Mouse (Mus musculus): ENCODE results near the gene Gm49387. TPM values are rescaled to one million over a fixed set of nuclear protein-coding genes. Genes with fewer than 3 reads are reported as not detected.

Gm49387 gene
- polyA plus RNA-seq, 1 experiment from 2014 or later: not detected

DNA sequence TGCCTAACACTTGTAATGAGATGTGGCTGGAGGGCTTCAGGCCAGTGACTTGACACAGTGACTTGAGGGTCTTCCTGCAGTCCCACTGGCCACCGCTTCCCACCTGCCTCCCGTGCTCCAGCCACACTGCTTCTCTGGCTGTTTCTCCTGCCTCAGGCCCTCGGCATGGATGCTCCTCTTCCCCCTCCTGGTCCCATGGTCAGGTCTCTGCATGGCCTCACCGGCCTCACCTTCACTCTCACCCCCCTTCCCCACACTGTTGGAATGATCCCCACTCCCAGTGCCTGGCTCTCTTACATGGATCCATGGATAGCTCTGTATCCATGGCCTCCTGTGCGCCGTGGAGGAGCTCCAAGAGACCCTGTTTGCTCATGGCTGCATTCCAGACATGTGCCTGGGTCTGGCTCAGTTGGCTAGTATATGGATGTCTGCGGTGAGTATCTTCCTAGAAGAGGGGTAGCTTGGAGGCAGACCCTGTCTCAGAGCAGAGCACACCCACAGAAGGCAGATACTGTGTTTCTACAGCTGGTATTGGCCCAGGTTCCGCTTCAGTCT, 17.5 kb upstream of the Gm49387 start:
- ATAC-seq (replicated peaks; ENCODE audit: low FRiP score, low read depth): no peak
- peaks cover 49% of the 10 kb centered on the region for H3K4me1 ChIP-seq (replicated peaks; ENCODE audit: insufficient read depth, low read length)
- WGBS: 91% methylated on average over 8 of the region's 8 CpGs
- no peak overlapping the region for H3K4me2 ChIP-seq (ENCODE audit: low read length)
- H3K4me3 ChIP-seq (replicated peaks; ENCODE audit: low read depth, low read length): no peak overlapping the region
- no peak overlapping the region; the same call in 1 of the 2 replicates for H3K27ac ChIP-seq
- TF ChIP-seq CTCF (IDR thresholded peaks at IDR 0.05; ENCODE audit: low read depth): no peak
- no peaks in the 10 kb centered on the region for H3K36me3 ChIP-seq (ENCODE audit: insufficient read depth, low read length)
- no peaks in the 10 kb centered on the region for H3K9me3 ChIP-seq (replicated peaks; ENCODE audit: low read length)
- H3K27me3 ChIP-seq (ENCODE audit: insufficient read depth, low read length): no peaks in the 10 kb centered on the region
- H3K9ac ChIP-seq (ENCODE audit: low read depth, low read length): no peak overlapping the region
- DNase-seq (ENCODE audit: low spot score): no peak

GRCm38 (mm10) chr14:31656857-31657645, 16.4 kb upstream of the Gm49387 start:
- H3K4me2 ChIP-seq (ENCODE audit: low read length): no peak overlapping the region
- peak; percentile 93 for TF ChIP-seq CTCF (IDR thresholded peaks at IDR 0.05; ENCODE audit: low read depth)
- 25% methylated on average over 5 of the region's 5 CpGs for WGBS
- no peak overlapping the region for H3K4me3 ChIP-seq (replicated peaks; ENCODE audit: low read depth, low read length)
- H3K27ac ChIP-seq: no peak overlapping the region
- no peaks in the 10 kb centered on the region for H3K27me3 ChIP-seq (ENCODE audit: insufficient read depth, low read length)
- ATAC-seq (replicated peaks; ENCODE audit: low FRiP score, low read depth): no peak
- peaks cover 38% of the 10 kb centered on the region for H3K4me1 ChIP-seq (replicated peaks; ENCODE audit: insufficient read depth, low read length)
- peak; percentile 83 for DNase-seq (ENCODE audit: low spot score)
- no peak overlapping the region for H3K9ac ChIP-seq (ENCODE audit: low read depth, low read length)
- no peaks in the 10 kb centered on the region for H3K36me3 ChIP-seq (ENCODE audit: insufficient read depth, low read length)
- H3K9me3 ChIP-seq (replicated peaks; ENCODE audit: low read length): no peaks in the 10 kb centered on the region

GRCm38 (mm10) chr14:31656386-31656785, 15.7 kb upstream of the Gm49387 start:
- Histone ChIP-seq H3K9me3 (replicated peaks; ENCODE audit: low read length) (no peaks in the 10 kb centered on the region), H3K4me3 (replicated peaks; ENCODE audit: low read depth, low read length) (no peak overlapping the region), H3K36me3 (ENCODE audit: insufficient read depth, low read length) (no peaks in the 10 kb centered on the region), H3K4me2 (ENCODE audit: low read length) (no peak overlapping the region), H3K9ac (ENCODE audit: low read depth, low read length) (no peak overlapping the region), H3K4me1 (replicated peaks; ENCODE audit: insufficient read depth, low read length) (peaks cover 35% of the 10 kb centered on the region), H3K27ac (no peak overlapping the region), H3K27me3 (ENCODE audit: insufficient read depth, low read length) (no peaks in the 10 kb centered on the region)
- ATAC-seq (replicated peaks; ENCODE audit: low FRiP score, low read depth) (no peak), DNase-seq (ENCODE audit: low spot score) (no peak)
- 63% methylated on average over 7 of the region's 7 CpGs for WGBS
- TF ChIP-seq CTCF (IDR thresholded peaks at IDR 0.05; ENCODE audit: low read depth): no peak

GRCm38 (mm10) chr14:31655406-31655805, 14.7 kb upstream of the Gm49387 start:
- no peak overlapping the region for H3K9ac ChIP-seq (ENCODE audit: low read depth, low read length)
- no peak overlapping the region for H3K4me2 ChIP-seq (ENCODE audit: low read length)
- no peaks in the 10 kb centered on the region for H3K27me3 ChIP-seq (ENCODE audit: insufficient read depth, low read length)
- 82% methylated on average over 14 of the region's 14 CpGs for WGBS
- H3K4me3 ChIP-seq (replicated peaks; ENCODE audit: low read depth, low read length): no peak overlapping the region
- H3K9me3 ChIP-seq (replicated peaks; ENCODE audit: low read length): no peaks in the 10 kb centered on the region
- peaks cover 25% of the 10 kb centered on the region for H3K4me1 ChIP-seq (replicated peaks; ENCODE audit: insufficient read depth, low read length)
- no peaks in the 10 kb centered on the region for H3K36me3 ChIP-seq (ENCODE audit: insufficient read depth, low read length)
- ATAC-seq (replicated peaks; ENCODE audit: low FRiP score, low read depth): no peak
- no peak for DNase-seq (ENCODE audit: low spot score)
- no peak for TF ChIP-seq CTCF (IDR thresholded peaks at IDR 0.05; ENCODE audit: low read depth)
- H3K27ac ChIP-seq: no peak overlapping the region

DNA sequence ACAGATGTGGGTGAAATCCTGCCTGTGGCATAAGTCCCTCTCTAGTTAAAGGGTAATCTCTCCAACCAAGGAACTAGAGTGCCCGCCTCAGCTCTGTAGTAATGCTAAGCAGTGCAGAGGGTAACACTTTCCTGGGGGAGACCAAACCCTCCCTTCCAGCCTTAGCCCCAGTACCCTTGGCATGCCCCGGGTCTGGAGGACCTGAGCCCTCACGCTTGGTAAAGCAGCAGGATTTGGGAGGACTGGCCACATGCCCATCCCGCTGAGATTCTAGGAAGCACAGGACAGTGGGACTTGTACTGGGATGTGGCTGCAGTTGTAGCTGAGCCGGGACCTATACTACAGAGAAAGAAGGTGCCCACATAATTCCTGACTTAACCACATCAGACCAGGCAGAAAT, 14.1 kb upstream of the Gm49387 start:
- H3K4me3 ChIP-seq (replicated peaks; ENCODE audit: low read depth, low read length): no peak overlapping the region
- H3K9me3 ChIP-seq (replicated peaks; ENCODE audit: low read length): no peaks in the 10 kb centered on the region
- ATAC-seq (replicated peaks; ENCODE audit: low FRiP score, low read depth): no peak
- H3K4me2 ChIP-seq (ENCODE audit: low read length): no peak overlapping the region
- 83% methylated on average over 5 of the region's 5 CpGs for WGBS
- no peak for TF ChIP-seq CTCF (IDR thresholded peaks at IDR 0.05; ENCODE audit: low read depth)
- no peak overlapping the region for H3K27ac ChIP-seq
- H3K4me1 ChIP-seq (replicated peaks; ENCODE audit: insufficient read depth, low read length): peaks cover 20% of the 10 kb centered on the region; the same call in 1 of the 2 replicates
- no peak for DNase-seq (ENCODE audit: low spot score)
- no peaks in the 10 kb centered on the region for H3K27me3 ChIP-seq (ENCODE audit: insufficient read depth, low read length)
- no peaks in the 10 kb centered on the region for H3K36me3 ChIP-seq (ENCODE audit: insufficient read depth, low read length)
- H3K9ac ChIP-seq (ENCODE audit: low read depth, low read length): no peak overlapping the region

DNA sequence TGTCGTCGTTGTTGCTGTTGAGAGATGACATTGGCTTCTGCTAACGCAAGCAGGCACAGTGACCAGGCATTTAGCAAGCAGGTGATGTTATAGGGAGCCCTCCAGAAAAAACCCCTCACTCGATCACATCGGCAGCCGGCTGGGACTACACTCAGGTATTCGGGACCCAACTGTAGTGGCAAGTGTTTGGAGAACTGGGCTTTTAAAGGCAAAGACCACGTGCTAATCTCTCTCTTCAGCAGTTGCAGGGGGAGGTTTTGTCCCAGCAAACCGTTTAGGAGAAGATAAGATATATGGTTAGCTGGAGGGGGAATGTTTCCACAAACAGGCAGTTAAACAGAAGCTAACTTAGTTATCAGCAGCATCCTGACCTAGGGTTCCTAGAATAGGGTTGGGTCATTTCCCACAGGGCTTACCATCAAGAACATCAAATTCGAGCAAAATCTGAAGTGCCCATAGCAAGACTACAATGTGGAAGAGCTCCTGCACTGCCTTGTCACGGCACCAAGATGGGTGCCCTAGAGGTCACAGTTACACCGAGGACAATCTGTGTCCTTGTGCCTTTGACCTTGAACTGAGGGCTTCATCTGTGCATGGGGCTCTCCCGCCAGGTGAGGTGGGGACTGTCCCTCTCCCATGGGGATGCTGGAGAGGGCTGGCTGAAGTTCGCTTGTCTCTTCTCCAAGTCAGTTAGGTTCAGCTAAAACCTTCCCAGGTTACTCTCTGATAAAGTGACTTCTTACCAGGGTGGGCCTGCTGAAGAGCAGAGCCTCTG, 12.6 kb upstream of the Gm49387 start:
- Histone ChIP-seq H3K4me2 (ENCODE audit: low read length) (no peak overlapping the region), H3K27me3 (ENCODE audit: insufficient read depth, low read length) (no peaks in the 10 kb centered on the region), H3K36me3 (ENCODE audit: insufficient read depth, low read length) (no peaks in the 10 kb centered on the region), H3K9ac (ENCODE audit: low read depth, low read length) (no peak overlapping the region), H3K4me1 (replicated peaks; ENCODE audit: insufficient read depth, low read length) (peaks cover 7% of the 10 kb centered on the region; the same call in 1 of the 2 replicates), H3K9me3 (replicated peaks; ENCODE audit: low read length) (no peaks in the 10 kb centered on the region), H3K27ac (no peak overlapping the region), H3K4me3 (replicated peaks; ENCODE audit: low read depth, low read length) (no peak overlapping the region)
- 78% methylated on average over 14 of the region's 14 CpGs for WGBS
- ATAC-seq (replicated peaks; ENCODE audit: low FRiP score, low read depth): no peak
- DNase-seq (ENCODE audit: low spot score): no peak
- no peak for TF ChIP-seq CTCF (IDR thresholded peaks at IDR 0.05; ENCODE audit: low read depth)

Data from kidney, postnatal 0 days (tissue).